Mouse (Mus musculus) spleen, adult 2 months (tissue): ENCODE measurements around the gene Tle3. TPM values are rescaled to one million over a fixed set of nuclear protein-coding genes. Genes with fewer than 3 reads are reported as not detected.
A peak's percentile ranks its signal among the peaks of the same experiment; 100 is the strongest.

Experiments
- DNase-seq, 2 experiments: peaks; one replicate each; pipeline versions ENCODE4 v3.0.0 to v3.0.0-alpha.2; 2012 to 2021; ENCODE audit warnings: low spot score in 2 of 2, low read depth in 1 of 2
- H3K27ac ChIP-seq: fragments of 200-500 bp; 2 replicates; pipeline ENCODE4 v1.5.1; 2012; ENCODE audit warnings: low read length, inconsistent platforms; ENCODE audit not compliant: insufficient read depth
- H3K27me3 ChIP-seq: fragments of 200-500 bp; 2 replicates; pipeline ENCODE4 v1.6.1; 2012; ENCODE audit warnings: mild to moderate bottlenecking, moderate library complexity, low read length, inconsistent platforms; ENCODE audit not compliant: control insufficient read depth, insufficient read depth
- H3K36me3 ChIP-seq: fragments of 200-500 bp; 2 replicates; pipeline ENCODE4 v1.6.1; 2012; ENCODE audit warnings: mild to moderate bottlenecking, low read length, inconsistent platforms; ENCODE audit not compliant: control insufficient read depth, insufficient read depth
- H3K4me1 ChIP-seq: fragments of 200-500 bp; 2 replicates; pipeline ENCODE4 v1.6.1; 2011; ENCODE audit warnings: inconsistent platforms; ENCODE audit not compliant: control insufficient read depth, insufficient read depth, insufficient read length
- H3K4me3 ChIP-seq: fragments of 200-500 bp; 2 replicates; pipeline ENCODE4 v1.5.1; 2011; ENCODE audit warnings: mild to moderate bottlenecking, inconsistent platforms; ENCODE audit not compliant: insufficient read depth, insufficient read length; ENCODE audit errors: extremely low read depth
- CTCF ChIP-seq: fragments of 200-500 bp; IDR thresholded peaks from 2 replicates; pipeline ENCODE4 v1.5.1; 2011; ENCODE audit warnings: mild to moderate bottlenecking, inconsistent platforms; ENCODE audit not compliant: insufficient read depth, insufficient read length, insufficient replicate concordance; ENCODE audit errors: extremely low read depth
- POLR2A ChIP-seq: fragments of 200-500 bp; IDR thresholded peaks from 2 replicates; pipeline ENCODE4 v1.6.1; 2011; ENCODE audit warnings: low read depth, low read length, inconsistent platforms
- WGBS: fragments of 180-500 bp; shearing (Covaris S2); methylation state at CpG from one replicate; pipeline ENCODE4 v1.1.7; 2018; 5-methylcytosine and 5-hydroxymethylcytosine counted together
- polyA plus RNA-seq: library from polyadenylated mRNA; depleted of rRNA; stranded (reverse); fragments of >200 nt; gene quantifications from 2 replicates; pipeline ENCODE4 v1.2.3, GENCODE M21; 2012

The Tle3 gene
- polyA plus RNA-seq, 1 experiment = 85.4 TPM

DNA sequence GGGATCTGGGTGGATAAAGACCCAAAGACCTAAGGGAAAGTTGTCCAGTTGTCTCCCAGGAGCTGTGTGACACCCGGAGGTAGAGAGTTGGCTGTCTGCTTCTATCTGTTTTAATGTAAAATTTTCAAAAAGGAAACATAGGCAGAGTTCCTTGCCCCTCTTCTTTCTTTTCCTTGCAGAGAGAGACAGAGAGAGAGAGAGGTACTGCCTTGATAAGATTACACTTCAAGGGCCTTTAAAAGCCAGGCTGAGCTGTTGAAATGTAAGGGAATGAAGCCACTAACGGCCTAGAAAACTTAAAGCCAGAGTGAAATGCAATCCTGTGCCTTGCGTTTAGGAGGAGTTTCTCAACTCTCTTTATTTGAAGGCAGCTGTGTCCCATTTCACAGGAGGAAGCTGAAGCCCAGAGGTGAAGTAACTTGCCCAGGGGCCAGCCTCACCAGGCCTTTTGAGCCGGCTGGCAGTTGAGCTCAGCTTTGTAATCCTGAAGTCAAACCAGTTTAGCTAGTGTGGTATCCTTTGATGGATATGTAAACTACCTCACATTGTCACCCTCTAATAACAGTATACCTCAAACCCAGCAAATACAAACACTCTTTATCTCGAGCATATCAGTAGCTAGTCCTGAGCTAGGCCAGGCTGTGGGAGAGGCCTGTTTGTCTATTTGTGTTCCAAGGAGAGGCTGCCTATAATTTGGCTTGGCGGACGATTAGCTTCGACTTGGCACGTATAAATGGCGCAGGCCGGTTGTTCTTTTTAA is 3.8 kb downstream of the Tle3 start:
- TF ChIP-seq POLR2A (no peak), CTCF (no peak)
- Histone ChIP-seq H3K27me3 (no peaks in the 10 kb centered on the region), H3K4me1 (peaks cover 22% of the 10 kb centered on the region), H3K36me3 (peaks cover 6% of the 10 kb centered on the region), H3K4me3 (no peak overlapping the region), H3K27ac (no peak overlapping the region)
- 79% methylated on average over 11 of the region's 11 CpGs for WGBS
- DNase-seq = no peak

DNA sequence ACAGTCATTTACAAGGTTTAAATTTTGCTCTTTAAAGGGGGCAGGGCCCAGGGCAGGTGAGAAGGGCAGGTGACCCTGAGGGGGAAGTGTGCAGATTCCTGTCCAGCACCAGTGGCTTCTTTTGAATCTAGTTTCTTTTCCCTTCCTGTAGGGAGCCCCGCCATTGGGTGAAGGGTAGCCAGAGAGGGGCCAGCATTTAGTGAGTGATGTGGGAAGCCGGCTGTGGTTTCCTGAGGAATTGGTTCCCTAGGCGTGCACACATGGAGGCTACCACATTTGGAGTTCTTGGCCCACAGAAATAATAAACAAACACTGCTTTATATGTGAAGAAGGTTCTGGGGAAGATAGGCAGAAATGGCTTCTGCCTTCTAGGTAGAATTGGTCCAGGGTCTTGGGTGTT is 4.5 kb downstream of the Tle3 start:
- H3K27ac ChIP-seq = no peak overlapping the region
- H3K4me1 ChIP-seq = peaks cover 22% of the 10 kb centered on the region
- WGBS = 39% methylated on average over 3 of the region's 3 CpGs

DNA sequence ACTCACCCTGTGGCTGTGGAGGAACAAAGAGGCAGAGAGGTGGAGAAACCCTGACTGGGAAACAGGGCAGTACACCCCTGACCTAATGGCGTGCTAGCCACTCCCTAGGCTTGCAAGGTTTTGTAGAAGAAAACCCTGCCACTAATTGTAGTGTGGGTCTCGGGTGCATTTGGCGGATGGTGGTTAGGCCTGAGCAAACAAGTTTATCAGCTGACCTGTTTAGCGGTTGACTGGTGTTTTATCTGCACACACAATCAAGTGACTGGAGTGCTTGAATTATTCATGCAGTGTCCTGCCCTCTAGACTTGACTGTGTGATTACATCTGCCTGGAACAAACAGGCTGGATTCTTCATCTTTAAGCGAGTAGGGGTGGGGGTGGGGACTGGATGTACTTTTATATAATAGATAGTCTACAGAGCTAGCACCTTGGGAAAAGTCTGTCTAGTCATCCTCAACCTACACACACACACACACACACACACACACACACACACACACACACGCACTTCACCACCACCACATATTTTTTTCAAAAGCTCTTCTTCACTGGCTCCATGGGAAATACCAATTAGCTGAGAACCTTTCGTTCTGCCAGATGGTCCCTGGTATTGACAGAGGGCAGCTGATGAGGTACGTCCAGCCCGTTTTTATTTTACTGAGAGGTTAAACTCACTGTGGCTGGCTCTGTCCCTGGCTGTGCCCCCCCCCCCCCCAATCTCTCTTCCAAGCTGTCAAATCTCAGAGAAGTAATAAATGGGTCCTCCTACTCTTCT is 5.7 kb downstream of the Tle3 start:
- Histone ChIP-seq H3K27ac (no peak overlapping the region), H3K27me3 (no peaks in the 10 kb centered on the region), H3K4me3 (no peak overlapping the region), H3K36me3 (peaks cover 10% of the 10 kb centered on the region), H3K4me1 (peaks cover 25% of the 10 kb centered on the region)
- no peak for DNase-seq
- 59% methylated on average over 9 of the region's 9 CpGs for WGBS
- TF ChIP-seq POLR2A (no peak), CTCF (no peak)

More for the DNA sequence above, 4.5 kb downstream of the Tle3 start:
- TF ChIP-seq CTCF = no peak
- TF ChIP-seq POLR2A = no peak
- no peak for DNase-seq
- no peaks in the 10 kb centered on the region for H3K27me3 ChIP-seq
- H3K36me3 ChIP-seq = peaks cover 9% of the 10 kb centered on the region
- no peak overlapping the region for H3K4me3 ChIP-seq

DNA sequence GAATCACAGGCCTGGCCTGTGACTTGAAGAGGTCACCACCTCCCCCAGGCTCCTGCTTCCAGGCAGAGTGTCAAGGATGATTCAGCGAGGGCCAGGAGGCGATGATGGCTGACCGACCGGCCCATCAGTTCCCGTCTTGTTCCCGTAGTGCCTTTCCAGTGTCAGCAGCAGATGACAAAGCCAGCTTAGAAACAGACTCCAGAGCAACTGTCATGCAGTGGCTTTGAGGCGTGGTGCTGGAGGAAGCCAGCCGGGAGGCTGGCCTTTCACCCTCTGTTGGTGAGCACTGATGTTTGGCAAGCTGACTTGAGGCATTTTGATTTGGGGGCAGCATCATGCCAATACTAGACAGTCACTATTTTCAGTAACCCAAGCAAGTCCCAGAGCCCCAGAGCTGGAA is 6.3 kb downstream of the Tle3 start:
- Histone ChIP-seq H3K27me3 (no peaks in the 10 kb centered on the region), H3K4me1 (peaks cover 27% of the 10 kb centered on the region), H3K36me3 (peaks cover 10% of the 10 kb centered on the region), H3K4me3 (no peak overlapping the region), H3K27ac (no peak overlapping the region)
- TF ChIP-seq CTCF (no peak), POLR2A (no peak)
- no peak for DNase-seq
- WGBS = 52% methylated on average over 8 of the region's 8 CpGs

DNA sequence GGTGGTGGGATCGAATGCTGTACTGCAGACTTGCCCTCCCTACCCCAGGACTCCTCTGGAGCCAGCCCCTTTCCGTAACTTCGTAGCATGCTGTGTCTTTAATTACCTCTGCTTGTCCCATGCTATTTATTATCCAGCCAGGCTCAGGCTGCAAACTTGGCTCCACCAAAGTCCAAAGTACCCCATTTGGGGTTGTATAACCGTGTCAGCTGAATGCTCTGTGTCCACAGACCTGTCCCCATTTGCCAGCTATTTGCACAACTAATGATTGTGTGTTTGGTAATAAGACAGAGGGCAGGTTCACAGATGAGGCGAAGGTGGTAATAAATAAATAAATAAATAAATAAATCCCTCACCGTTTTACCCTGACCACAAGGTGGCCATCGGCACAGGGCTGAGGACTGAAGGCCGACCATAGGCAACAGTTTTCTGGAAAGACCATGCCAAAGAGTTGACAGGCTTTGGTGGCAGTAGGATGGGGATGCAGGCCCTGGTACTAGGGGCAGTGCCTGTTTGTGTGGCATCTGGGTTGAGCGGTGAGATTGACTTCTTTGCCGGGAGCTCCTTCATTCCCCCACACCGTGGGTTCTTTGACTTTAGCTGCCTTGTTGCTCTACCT is 7.0 kb downstream of the Tle3 start:
- TF ChIP-seq CTCF = no peak
- TF ChIP-seq POLR2A = no peak
- no peak overlapping the region for H3K27ac ChIP-seq
- DNase-seq = no peak
- no peaks in the 10 kb centered on the region for H3K27me3 ChIP-seq
- no peak overlapping the region for H3K4me3 ChIP-seq
- WGBS = 87% methylated on average over 11 of the region's 11 CpGs
- peaks cover 29% of the 10 kb centered on the region for H3K4me1 ChIP-seq
- H3K36me3 ChIP-seq = peaks cover 10% of the 10 kb centered on the region

DNA sequence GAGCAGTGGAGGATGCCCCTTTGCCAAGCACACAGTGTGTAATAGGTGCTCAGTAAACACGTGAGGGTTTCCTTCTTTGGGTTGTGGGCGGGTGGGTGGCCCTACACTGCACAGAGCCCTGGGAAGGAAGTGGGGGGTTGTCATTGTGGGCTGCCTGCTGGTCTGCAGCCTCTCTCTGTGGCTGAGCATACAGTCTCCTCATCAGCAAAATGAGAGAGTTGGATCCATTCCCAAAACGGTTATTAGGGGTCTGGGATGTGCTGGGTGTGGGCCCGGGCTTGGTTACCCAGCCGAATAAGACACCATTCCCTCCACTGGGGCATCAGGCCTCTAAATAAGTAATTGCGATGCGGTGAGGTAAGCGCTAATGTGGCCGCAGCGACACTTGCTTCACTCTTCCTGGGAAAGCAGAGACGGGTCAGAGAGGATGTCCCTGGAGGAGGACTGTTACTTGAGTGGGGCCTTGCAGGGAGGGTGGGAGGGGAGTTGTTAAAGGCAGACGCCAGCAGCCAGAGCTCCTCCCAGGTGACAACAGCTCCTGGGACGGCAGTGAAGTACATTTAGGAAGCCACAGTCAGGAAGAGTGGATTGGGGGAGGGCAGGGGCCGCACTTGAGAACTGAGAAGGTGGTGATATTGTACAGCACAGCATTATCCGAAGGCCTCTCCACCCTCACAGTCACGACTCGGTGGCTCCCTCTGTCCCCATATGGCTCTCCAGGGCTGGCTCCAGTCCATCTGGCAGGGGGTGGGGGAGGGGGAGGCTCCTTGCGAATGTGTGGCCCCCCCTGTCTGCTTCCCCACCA is 8.3 kb downstream of the Tle3 start:
- no peak overlapping the region for H3K27ac ChIP-seq
- DNase-seq = peak in 1 of 2 experiments; percentile 26
- peaks cover 10% of the 10 kb centered on the region for H3K36me3 ChIP-seq
- H3K4me3 ChIP-seq = no peak overlapping the region
- TF ChIP-seq CTCF (no peak), POLR2A (no peak)
- H3K4me1 ChIP-seq = peaks cover 31% of the 10 kb centered on the region; the same call in 1 of the 2 replicates
- WGBS = 43% methylated on average over 18 of the region's 18 CpGs
- H3K27me3 ChIP-seq = no peaks in the 10 kb centered on the region
